Mouse (Mus musculus) stomach, postnatal 0 days (tissue): ENCODE measurements around the gene Cobll1. TPM values are rescaled to one million over a fixed set of nuclear protein-coding genes. Genes with fewer than 3 reads are reported as not detected.

Source experiments
- ATAC-seq: fragments of 200-750 bp; cut with Nextera tagmentation; 2 replicates; pipeline ENCODE4 v1.8.0; 2017; ENCODE audit not compliant: low FRiP score, low TSS enrichment
- DNase-seq: peaks from one replicate; pipeline ENCODE4 v3.0.0-alpha.2; 2016; ENCODE audit warnings: low spot score
- H3K27ac ChIP-seq: fragments of 300-500 bp; sonication (generic); replicated peaks from 2 replicates; pipeline ENCODE4 v1.5.1; 2014; ENCODE audit warnings: mild to moderate bottlenecking, control low read depth
- H3K27me3 ChIP-seq: fragments of 300-500 bp; sonication (generic); 2 replicates; pipeline ENCODE4 v1.6.1; 2014; ENCODE audit warnings: low read length; ENCODE audit not compliant: control insufficient read depth, insufficient read depth
- H3K36me3 ChIP-seq: fragments of 300-500 bp; sonication (generic); 2 replicates; pipeline ENCODE4 v1.6.1; 2014; ENCODE audit warnings: low read length, mixed read lengths; ENCODE audit not compliant: control insufficient read depth, insufficient read depth
- H3K4me1 ChIP-seq: fragments of 300-500 bp; sonication (generic); replicated peaks from 2 replicates; pipeline ENCODE4 v1.6.1; 2014; ENCODE audit warnings: antibody characterized with exemption; ENCODE audit not compliant: control insufficient read depth, insufficient read depth
- H3K4me2 ChIP-seq: fragments of 300-500 bp; sonication (generic); replicated peaks from 2 replicates; pipeline ENCODE4 v1.6.1; 2014; ENCODE audit warnings: low read depth, mild to moderate bottlenecking, control low read depth, moderate library complexity
- H3K4me3 ChIP-seq: fragments of 300-500 bp; sonication (generic); 2 replicates; pipeline ENCODE4 v1.5.1; 2014; ENCODE audit warnings: low read depth, low read length, control low read depth
- H3K9ac ChIP-seq: fragments of 300-500 bp; sonication (generic); 2 replicates; pipeline ENCODE4 v1.6.1; 2014; ENCODE audit warnings: mild to moderate bottlenecking, low read length, control low read depth, mixed read lengths
- H3K9me3 ChIP-seq: fragments of 300-500 bp; sonication (generic); 2 replicates; pipeline ENCODE4 v1.6.1; 2016; ENCODE audit warnings: low read length; ENCODE audit not compliant: control insufficient read depth
- CTCF ChIP-seq: IDR thresholded peaks from 2 replicates; pipeline ENCODE4 v1.5.1; 2016; ENCODE audit warnings: antibody characterized with exemption, low read depth, mild to moderate bottlenecking, moderate library complexity
- EP300 ChIP-seq: optimal IDR thresholded peaks from 2 replicates; pipeline ENCODE3; 2016; ENCODE audit warnings: antibody characterized with exemption
- WGBS: fragments of 180-500 bp; shearing (Covaris S2); extraction: QIAGEN DNeasy Blood & Tissue Kit; methylation state at CpG from one replicate; pipeline ENCODE4 v1.1.7; 2014; 5-methylcytosine and 5-hydroxymethylcytosine counted together
- polyA plus RNA-seq: library from polyadenylated mRNA; unstranded; fragments of >200 nt; fragmentation: Nextera tagmentation; extraction: Ambion mirVana; gene quantifications from 2 replicates; pipeline ENCODE4 v1.2.1, GENCODE M21; 2015

The Cobll1 gene
- polyA plus RNA-seq, 1 experiment from 2014 or later: 9.3 TPM

GRCm38 (mm10) chr2:65126141-65126783, 112.9 kb downstream of the Cobll1 start:
- H3K27me3 ChIP-seq: no peaks in the 10 kb centered on the region
- H3K9me3 ChIP-seq: peaks cover 1% of the 10 kb centered on the region; the same call in 1 of the 2 replicates
- no peaks in the 10 kb centered on the region for H3K36me3 ChIP-seq
- ATAC-seq: no peak
- no peak overlapping the region for H3K9ac ChIP-seq
- WGBS: 53% methylated on average over 12 of the region's 12 CpGs
- no peak for TF ChIP-seq CTCF
- no peak for TF ChIP-seq EP300
- no peak for DNase-seq
- H3K4me1 ChIP-seq: no peaks in the 10 kb centered on the region
- no peak overlapping the region for H3K4me3 ChIP-seq
- H3K27ac ChIP-seq: no peak overlapping the region
- no peak overlapping the region for H3K4me2 ChIP-seq

GRCm38 (mm10) chr2:65123702-65124101, 115.5 kb downstream of the Cobll1 start:
- DNase-seq (no peak), ATAC-seq (no peak)
- no peak overlapping the region for H3K4me2 ChIP-seq
- 71% methylated on average over 3 of the region's 3 CpGs for WGBS
- no peak overlapping the region for H3K9ac ChIP-seq
- no peaks in the 10 kb centered on the region for H3K36me3 ChIP-seq
- TF ChIP-seq CTCF (no peak), EP300 (no peak)
- no peaks in the 10 kb centered on the region for H3K9me3 ChIP-seq
- no peak overlapping the region for H3K4me3 ChIP-seq
- H3K4me1 ChIP-seq: no peaks in the 10 kb centered on the region; the same call in 1 of the 2 replicates
- no peaks in the 10 kb centered on the region for H3K27me3 ChIP-seq
- no peak overlapping the region for H3K27ac ChIP-seq

GRCm38 (mm10) chr2:65121435-65121834, 117.8 kb downstream of the Cobll1 start:
- WGBS: 2% methylated on average over 1 of the region's 1 CpGs
- DNase-seq: peak; percentile 34
- no peak overlapping the region for H3K4me3 ChIP-seq
- no peaks in the 10 kb centered on the region; the same call in 1 of the 2 replicates for H3K4me1 ChIP-seq
- no peak overlapping the region for H3K27ac ChIP-seq
- no peak for ATAC-seq
- no peak overlapping the region for H3K9ac ChIP-seq
- H3K27me3 ChIP-seq: no peaks in the 10 kb centered on the region
- H3K4me2 ChIP-seq: no peak overlapping the region
- no peak for TF ChIP-seq EP300
- TF ChIP-seq CTCF: peak; percentile 82
- H3K9me3 ChIP-seq: no peaks in the 10 kb centered on the region
- no peaks in the 10 kb centered on the region for H3K36me3 ChIP-seq

GRCm38 (mm10) chr2:65121012-65121411, 118.2 kb downstream of the Cobll1 start:
- Histone ChIP-seq H3K4me2 (no peak overlapping the region), H3K9me3 (no peaks in the 10 kb centered on the region), H3K27ac (no peak overlapping the region), H3K27me3 (no peaks in the 10 kb centered on the region), H3K9ac (no peak overlapping the region), H3K36me3 (no peaks in the 10 kb centered on the region), H3K4me1 (no peaks in the 10 kb centered on the region; the same call in 1 of the 2 replicates), H3K4me3 (no peak overlapping the region)
- ATAC-seq: no peak
- WGBS: 59% methylated on average over 3 of the region's 3 CpGs
- TF ChIP-seq EP300: no peak
- DNase-seq: no peak

GRCm38 (mm10) chr2:65120112-65120511, 119.1 kb downstream of the Cobll1 start:
- H3K36me3 ChIP-seq: no peaks in the 10 kb centered on the region
- no peaks in the 10 kb centered on the region for H3K9me3 ChIP-seq
- H3K9ac ChIP-seq: no peak overlapping the region
- no peak for TF ChIP-seq CTCF
- TF ChIP-seq EP300: no peak
- WGBS: 53% methylated on average over 2 of the region's 2 CpGs
- H3K4me2 ChIP-seq: no peak overlapping the region
- H3K27ac ChIP-seq: no peak overlapping the region
- DNase-seq (no peak), ATAC-seq (no peak)
- no peaks in the 10 kb centered on the region; the same call in 1 of the 2 replicates for H3K4me1 ChIP-seq
- H3K4me3 ChIP-seq: no peak overlapping the region
- no peaks in the 10 kb centered on the region for H3K27me3 ChIP-seq

GRCm38 (mm10) chr2:65119667-65120066, 119.5 kb downstream of the Cobll1 start:
- 56% methylated on average over 8 of the region's 8 CpGs for WGBS
- Histone ChIP-seq H3K4me1 (no peaks in the 10 kb centered on the region; the same call in 1 of the 2 replicates), H3K4me2 (no peak overlapping the region), H3K27ac (0 out of 2 replicates have a peak overlapping the region, but pooled peaks have one; percentile 31), H3K36me3 (no peaks in the 10 kb centered on the region), H3K27me3 (no peaks in the 10 kb centered on the region), H3K9ac (no peak overlapping the region), H3K4me3 (no peak overlapping the region), H3K9me3 (no peaks in the 10 kb centered on the region)
- DNase-seq: no peak
- ATAC-seq: no peak
- TF ChIP-seq CTCF (no peak), EP300 (no peak)
